Mouse (Mus musculus): ENCODE measurements around the gene Utp4. TPM values are rescaled to one million over a fixed set of nuclear protein-coding genes. Genes with fewer than 3 reads are reported as not detected.
"Not testable (repeated sequence)": the region's sequence is repeated elsewhere in the genome, so short reads cannot be mapped to it uniquely, and the experiment has no call there.

Utp4 gene
- polyA plus RNA-seq, 1 experiment, result 3.0 TPM

DNA sequence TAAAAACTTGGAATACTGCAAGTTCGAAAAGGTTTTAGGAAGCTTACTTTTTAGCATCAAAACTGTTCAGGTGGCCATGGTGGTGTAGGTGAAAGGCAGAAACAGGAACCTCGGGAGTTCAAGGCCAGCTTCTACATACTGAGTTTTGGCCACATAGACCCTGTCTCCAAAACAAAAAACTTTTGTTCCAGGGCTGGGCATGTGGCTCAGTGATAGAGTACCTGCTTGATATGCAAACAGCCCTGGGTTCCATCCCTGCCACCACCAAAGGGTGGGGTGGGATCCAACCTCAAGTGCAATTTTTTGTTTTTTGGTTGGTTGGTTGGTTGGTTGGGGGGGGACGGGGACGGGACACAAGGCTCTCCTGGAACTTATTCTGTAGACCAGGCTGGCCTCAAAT is 32.0 kb downstream of the Utp4 start:
- Histone ChIP-seq H3K36me3 (replicated peaks; ENCODE audit: low read length) (peaks cover 36% of the 10 kb centered on the region), H3K9me3 (peaks cover 4% of the 10 kb centered on the region; the same call in 1 of the 2 replicates), H3K4me3 (replicated peaks) (no peak overlapping the region), H3K27me3 (replicated peaks) (peaks cover 13% of the 10 kb centered on the region), H3K4me1 (no peaks in the 10 kb centered on the region)
- TF ChIP-seq FLI1 (IDR thresholded peaks at IDR 0.05; ENCODE audit: low read length) (no peak), GATA1 (IDR thresholded peaks at IDR 0.05; ENCODE audit: borderline replicate concordance, low read length) (no peak)

DNA sequence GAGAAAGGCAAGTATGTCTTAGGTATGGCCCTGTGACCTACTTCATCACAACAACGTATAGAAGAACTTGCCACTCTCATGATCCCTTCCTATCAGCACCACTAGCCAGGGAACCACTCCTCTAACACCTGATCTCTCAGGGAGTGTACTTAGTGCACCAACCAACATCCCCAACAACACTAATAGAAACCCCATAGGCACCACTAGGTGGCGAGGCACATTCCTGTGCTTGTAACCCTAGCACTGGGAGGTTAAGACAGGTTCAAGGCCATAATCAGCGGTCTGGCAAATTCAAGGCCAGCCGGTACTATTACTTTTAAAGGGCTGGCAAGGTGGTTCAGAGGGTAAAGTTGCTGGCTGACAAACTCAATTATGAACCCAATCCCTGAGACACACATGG is 33.8 kb downstream of the Utp4 start:
- Histone ChIP-seq H3K36me3 (replicated peaks; ENCODE audit: low read length) (peaks cover 23% of the 10 kb centered on the region), H3K9me3 (peaks cover 4% of the 10 kb centered on the region; the same call in 1 of the 2 replicates), H3K4me1 (no peaks in the 10 kb centered on the region), H3K4me3 (replicated peaks) (no peak overlapping the region), H3K27me3 (replicated peaks) (peaks cover 27% of the 10 kb centered on the region)
- TF ChIP-seq FLI1 (IDR thresholded peaks at IDR 0.05; ENCODE audit: low read length) (no peak), GATA1 (IDR thresholded peaks at IDR 0.05; ENCODE audit: borderline replicate concordance, low read length) (no peak)

DNA sequence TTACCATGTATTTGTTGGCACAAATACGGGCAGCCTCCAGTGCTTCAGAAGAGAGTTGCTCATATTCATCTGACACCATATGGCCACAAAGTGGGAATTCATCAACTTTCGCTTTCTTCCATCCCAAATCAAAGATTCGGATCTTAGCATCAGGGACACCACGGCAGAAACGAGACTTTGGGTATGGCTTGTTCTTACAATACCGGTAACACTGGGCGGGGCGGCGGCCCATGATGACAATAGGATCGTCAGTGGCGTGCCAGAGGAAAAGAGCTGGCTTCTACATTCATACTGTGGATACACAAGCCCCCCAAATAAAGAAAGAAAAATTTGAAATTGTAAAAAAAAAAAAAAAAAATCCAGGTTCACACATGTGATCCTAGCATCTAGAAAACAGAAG is 34.7 kb downstream of the Utp4 start:
- Histone ChIP-seq H3K27me3 (replicated peaks) (peaks cover 34% of the 10 kb centered on the region), H3K36me3 (replicated peaks; ENCODE audit: low read length) (peaks cover 13% of the 10 kb centered on the region)
- H3K4me3 ChIP-seq (replicated peaks); H3K4me1 ChIP-seq; H3K9me3 ChIP-seq: not testable (repeated sequence)

DNA sequence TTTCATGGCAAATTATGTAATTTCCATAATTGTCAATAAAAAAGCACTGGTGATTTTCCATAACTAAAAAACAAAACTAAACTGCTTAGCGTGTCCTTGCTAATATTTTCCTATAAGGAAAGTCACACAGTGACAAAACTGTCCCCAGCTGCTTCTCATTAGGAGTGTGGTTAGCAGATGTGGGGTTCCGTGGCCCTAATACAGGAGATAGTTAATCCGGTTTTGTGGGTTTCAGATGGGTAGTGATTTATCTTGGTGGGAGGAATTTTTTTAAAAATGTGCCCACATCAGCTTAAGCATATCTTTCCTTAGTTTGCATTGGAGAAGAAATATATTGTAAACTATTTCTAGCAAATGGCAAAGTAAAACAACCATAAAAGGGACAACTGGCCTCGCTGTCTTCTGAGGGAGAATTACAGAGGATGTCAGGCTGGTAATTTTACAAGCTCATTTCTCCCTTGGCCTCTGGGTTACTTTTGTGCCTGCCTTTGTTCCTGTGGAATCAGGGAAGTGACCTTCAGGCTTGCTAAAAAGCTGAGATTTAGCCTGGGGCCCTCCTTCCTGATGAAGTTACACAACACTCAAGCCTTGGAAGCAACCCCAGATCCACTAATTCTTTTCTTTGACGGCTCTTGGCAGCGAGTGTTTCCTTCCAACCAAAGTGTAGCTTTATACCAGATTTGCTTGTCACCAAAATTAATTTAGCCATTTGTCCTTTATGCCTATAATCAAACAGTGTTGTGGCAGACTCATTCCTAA is 35.9 kb downstream of the Utp4 start:
- no peak overlapping the region for H3K4me3 ChIP-seq (replicated peaks)
- TF ChIP-seq GATA1 (IDR thresholded peaks at IDR 0.05; ENCODE audit: borderline replicate concordance, low read length) (no peak), FLI1 (IDR thresholded peaks at IDR 0.05; ENCODE audit: low read length) (no peak)
- peaks cover 42% of the 10 kb centered on the region for H3K27me3 ChIP-seq (replicated peaks)
- peaks cover 4% of the 10 kb centered on the region; the same call in 1 of the 2 replicates for H3K9me3 ChIP-seq
- peaks cover 7% of the 10 kb centered on the region for H3K36me3 ChIP-seq (replicated peaks; ENCODE audit: low read length)
- peaks cover 8% of the 10 kb centered on the region for H3K4me1 ChIP-seq

DNA sequence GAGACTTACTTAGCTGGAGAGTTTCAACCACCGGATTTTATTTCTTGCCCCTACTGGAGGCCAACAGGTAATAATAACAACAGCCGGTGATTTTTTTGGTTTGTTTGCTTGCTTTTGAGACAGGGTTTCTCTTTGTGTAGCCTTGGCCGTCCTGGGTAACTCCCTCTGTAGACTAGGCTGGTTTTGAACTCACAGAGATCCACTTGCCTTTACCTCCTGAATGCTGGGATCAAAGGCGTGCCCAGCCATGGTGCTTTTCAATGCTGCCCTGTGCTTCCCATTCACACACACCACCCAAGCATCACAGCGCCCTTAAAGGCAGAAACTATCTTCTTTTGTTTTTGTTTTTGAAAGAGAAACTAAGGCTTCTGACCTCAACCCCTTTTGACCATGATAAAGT is 36.5 kb downstream of the Utp4 start:
- no peak for TF ChIP-seq GATA1 (IDR thresholded peaks at IDR 0.05; ENCODE audit: borderline replicate concordance, low read length)
- no peak for TF ChIP-seq FLI1 (IDR thresholded peaks at IDR 0.05; ENCODE audit: low read length)
- Histone ChIP-seq H3K27me3 (replicated peaks) (peaks cover 45% of the 10 kb centered on the region), H3K9me3 (peaks cover 4% of the 10 kb centered on the region; the same call in 1 of the 2 replicates), H3K36me3 (replicated peaks; ENCODE audit: low read length) (peaks cover 1% of the 10 kb centered on the region), H3K4me1 (peaks cover 8% of the 10 kb centered on the region), H3K4me3 (replicated peaks) (no peak overlapping the region)

DNA sequence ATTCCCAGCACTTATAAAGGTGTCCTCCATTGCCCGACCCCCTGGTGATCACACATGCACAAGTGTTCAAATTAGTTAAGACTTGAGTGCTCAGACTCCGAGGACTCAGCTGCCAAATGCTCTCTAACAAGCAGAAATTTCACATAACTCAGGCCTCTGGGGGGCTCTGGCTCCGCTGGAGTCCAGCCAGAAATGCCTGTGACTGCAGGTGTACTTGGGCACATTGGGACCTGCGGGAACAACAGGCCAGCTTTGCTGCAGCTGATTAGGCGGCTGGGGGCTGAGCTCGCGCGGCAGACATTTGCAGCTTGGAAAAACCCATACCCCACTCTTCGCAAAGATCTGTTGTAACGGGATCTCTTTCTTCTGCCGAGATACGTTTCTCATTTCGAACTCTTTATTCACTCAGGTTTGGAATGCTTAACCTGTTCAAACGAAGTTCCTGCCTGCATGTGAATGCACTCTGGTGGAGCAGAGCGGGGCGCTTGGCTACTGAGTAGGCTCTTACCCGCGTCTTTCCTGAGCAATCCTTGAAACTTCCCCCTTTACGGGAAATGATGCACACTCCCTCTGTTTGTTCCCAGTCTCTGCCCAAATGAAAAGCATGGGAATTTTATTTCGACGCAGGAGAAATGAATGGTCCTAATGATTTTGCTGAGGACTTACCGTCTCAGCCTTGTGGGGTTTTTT is 39.1 kb downstream of the Utp4 start:
- Histone ChIP-seq H3K4me3 (replicated peaks) (no peak overlapping the region), H3K9me3 (no peaks in the 10 kb centered on the region), H3K36me3 (replicated peaks; ENCODE audit: low read length) (no peaks in the 10 kb centered on the region), H3K27me3 (replicated peaks) (peaks cover 64% of the 10 kb centered on the region), H3K4me1 (peaks cover 30% of the 10 kb centered on the region)
- no peak for TF ChIP-seq FLI1 (IDR thresholded peaks at IDR 0.05; ENCODE audit: low read length)
- TF ChIP-seq GATA1 (IDR thresholded peaks at IDR 0.05; ENCODE audit: borderline replicate concordance, low read length), result no peak

DNA sequence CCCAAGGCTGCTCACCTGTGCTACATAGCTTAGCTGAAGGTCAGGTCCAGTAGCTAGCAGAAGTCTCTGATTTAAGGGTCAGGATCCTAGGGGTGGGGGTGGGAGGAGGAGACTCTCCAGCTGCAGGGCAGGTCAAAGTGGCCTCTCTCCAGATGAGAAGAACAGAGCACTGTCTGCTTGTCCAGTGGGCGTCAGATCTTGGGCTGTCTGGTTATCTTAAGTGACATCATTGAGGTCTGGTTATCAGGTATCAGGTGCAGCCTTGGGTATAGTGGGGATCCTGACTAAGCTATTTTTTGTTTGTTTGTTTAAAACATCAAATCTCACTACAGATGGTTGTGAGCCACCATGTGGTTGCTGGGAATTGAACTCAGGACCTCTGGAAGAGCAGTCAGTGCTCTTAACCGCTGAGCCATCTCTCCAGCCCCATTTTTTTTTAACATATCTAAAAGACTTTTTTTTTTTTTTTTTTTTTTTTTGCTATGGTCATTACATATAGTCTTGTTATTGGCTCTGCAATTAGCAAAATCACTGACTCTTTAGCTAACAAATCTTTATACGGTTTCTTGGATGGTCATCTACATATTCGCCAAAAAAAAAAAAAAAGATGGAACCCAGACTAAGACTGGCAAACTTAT is 40.2 kb downstream of the Utp4 start:
- Histone ChIP-seq H3K9me3 (no peaks in the 10 kb centered on the region), H3K36me3 (replicated peaks; ENCODE audit: low read length) (no peaks in the 10 kb centered on the region), H3K4me1 (peaks cover 33% of the 10 kb centered on the region), H3K27me3 (replicated peaks) (peaks cover 74% of the 10 kb centered on the region), H3K4me3 (replicated peaks) (no peak overlapping the region)
- no peak for TF ChIP-seq FLI1 (IDR thresholded peaks at IDR 0.05; ENCODE audit: low read length)
- no peak for TF ChIP-seq GATA1 (IDR thresholded peaks at IDR 0.05; ENCODE audit: borderline replicate concordance, low read length)

DNA sequence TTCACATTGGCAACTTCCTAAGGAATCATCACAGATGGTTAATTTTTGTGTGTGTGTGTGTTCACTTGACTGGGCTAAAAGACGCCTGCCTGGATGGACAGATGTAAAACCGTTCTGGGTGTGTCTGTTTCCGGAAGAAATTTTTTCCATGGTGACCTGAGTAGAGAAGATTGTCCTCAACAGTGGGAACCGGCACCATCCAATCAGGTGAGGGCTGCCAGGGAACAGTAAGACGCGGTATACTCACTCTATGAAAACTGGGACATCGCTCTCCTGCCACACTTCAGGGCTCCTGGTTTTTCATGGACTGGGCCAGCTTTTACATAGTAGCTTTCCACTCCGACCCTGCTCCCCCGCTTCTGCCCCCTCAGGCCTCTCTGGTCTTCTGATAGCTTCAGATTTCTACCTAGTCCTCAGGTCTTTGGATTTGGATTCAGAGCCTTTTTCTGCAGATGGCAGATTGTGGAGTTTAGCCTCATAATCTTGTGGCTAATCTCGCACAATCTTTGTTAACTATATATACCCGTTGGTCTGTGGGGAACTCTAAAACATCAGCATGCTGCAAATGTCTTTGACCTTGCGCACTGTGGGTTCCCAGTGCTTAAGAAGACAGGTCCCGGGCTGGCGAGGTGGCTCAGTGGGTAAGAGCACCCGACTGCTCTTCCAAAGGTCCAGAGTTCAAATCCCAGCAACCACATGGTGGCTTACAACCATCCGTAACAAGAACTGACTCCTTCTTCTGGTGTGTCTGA is 41.0 kb downstream of the Utp4 start:
- no peak overlapping the region for H3K4me3 ChIP-seq (replicated peaks)
- peaks cover 77% of the 10 kb centered on the region for H3K27me3 ChIP-seq (replicated peaks)
- H3K4me1 ChIP-seq, result peaks cover 34% of the 10 kb centered on the region
- H3K36me3 ChIP-seq (replicated peaks; ENCODE audit: low read length), result no peaks in the 10 kb centered on the region
- no peak for TF ChIP-seq GATA1 (IDR thresholded peaks at IDR 0.05; ENCODE audit: borderline replicate concordance, low read length)
- no peak for TF ChIP-seq FLI1 (IDR thresholded peaks at IDR 0.05; ENCODE audit: low read length)
- H3K9me3 ChIP-seq, result no peaks in the 10 kb centered on the region

DNA sequence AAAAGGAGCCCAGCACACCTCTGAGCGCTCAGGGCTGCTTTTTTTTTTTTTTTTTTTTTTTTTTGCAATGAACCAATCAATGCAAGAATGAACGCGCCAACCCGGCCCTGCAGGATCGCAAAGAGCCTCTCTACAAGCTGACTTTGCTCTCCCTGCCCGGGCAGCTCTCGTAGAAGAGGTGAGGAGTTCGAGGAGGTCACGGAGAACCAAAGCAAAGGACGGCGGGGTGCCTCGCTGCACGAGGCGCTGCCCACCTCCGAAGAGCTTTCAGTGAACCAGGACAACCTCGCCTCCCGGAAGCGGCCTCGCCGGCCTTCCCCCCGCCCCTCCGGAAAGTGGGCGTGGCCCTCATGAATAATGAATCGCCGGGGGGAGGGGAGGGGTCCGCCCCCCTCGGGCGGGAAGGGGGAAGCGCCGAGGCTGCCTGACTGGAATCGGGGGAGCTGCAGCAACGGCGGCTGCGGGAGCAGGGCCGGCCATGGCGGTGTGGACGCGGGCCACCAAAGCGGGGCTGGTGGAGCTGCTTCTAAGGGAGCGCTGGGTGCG is 42.0 kb downstream of the Utp4 start, which contains the start of gene Sntb2:
TSS of gene Sntb2 (plus strand) at position 427 of the 546 bp plus-strand sequence.
- Histone ChIP-seq H3K4me3 (replicated peaks) (peak within 1 kb of the TSS; percentile 95), H3K27me3 (replicated peaks) (peaks cover 75% of the 10 kb centered on the region), H3K4me1 (peaks cover 38% of the 10 kb centered on the region), H3K9me3 (no peaks in the 10 kb centered on the region), H3K36me3 (replicated peaks; ENCODE audit: low read length) (no peaks in the 10 kb centered on the region)
- TF ChIP-seq GATA1 (IDR thresholded peaks at IDR 0.05; ENCODE audit: borderline replicate concordance, low read length), result no peak
- no peak for TF ChIP-seq FLI1 (IDR thresholded peaks at IDR 0.05; ENCODE audit: low read length)

Measured in megakaryocyte, embryonic 14.5 days (primary cell).